Mouse (Mus musculus) liver, embryonic 11.5 days (tissue): Measurements from ENCODE around the gene Auts2. TPM values are rescaled to one million over a fixed set of nuclear protein-coding genes. Genes with fewer than 3 reads are reported as not detected.

Experiments used
- ATAC-seq: fragments of 200-750 bp; cut with Nextera tagmentation; replicated peaks from 2 replicates; pipeline ENCODE4 v1.8.0; 2017; ENCODE audit warnings: moderate number of reproducible peaks, mild to moderate bottlenecking, moderate TSS enrichment, moderate library complexity; ENCODE audit not compliant: low FRiP score
- DNase-seq: peaks from one replicate; pipeline ENCODE4 v3.0.0-alpha.2; 2017; ENCODE audit warnings: low spot score
- H3K27ac ChIP-seq: fragments of 300-500 bp; sonication (generic); 2 replicates; pipeline ENCODE4 v1.5.1; 2014; ENCODE audit warnings: mild to moderate bottlenecking, low read depth, low read length, control low read depth
- H3K27me3 ChIP-seq: fragments of 300-500 bp; sonication (generic); replicated peaks from 2 replicates; pipeline ENCODE4 v1.6.1; 2014; ENCODE audit warnings: low read length, mixed read lengths; ENCODE audit not compliant: control insufficient read depth, insufficient read depth
- H3K36me3 ChIP-seq: fragments of 300-500 bp; sonication (generic); 2 replicates; pipeline ENCODE4 v1.6.1; 2014; ENCODE audit warnings: mild to moderate bottlenecking, low read length, moderate library complexity, mixed read lengths; ENCODE audit not compliant: control insufficient read depth, insufficient read depth
- H3K4me1 ChIP-seq: fragments of 300-500 bp; sonication (generic); replicated peaks from 2 replicates; pipeline ENCODE4 v1.6.1; 2014; ENCODE audit warnings: low read length, mixed read lengths; ENCODE audit not compliant: control insufficient read depth, insufficient read depth
- H3K4me2 ChIP-seq: fragments of 300-500 bp; sonication (generic); 2 replicates; pipeline ENCODE4 v1.6.1; 2014; ENCODE audit warnings: mild to moderate bottlenecking, control low read depth, moderate library complexity
- H3K4me3 ChIP-seq: fragments of 300-500 bp; sonication (generic); 2 replicates; pipeline ENCODE4 v1.5.1; 2014; ENCODE audit warnings: low read depth, low read length, control low read depth
- H3K9ac ChIP-seq: fragments of 300-500 bp; sonication (generic); 2 replicates; pipeline ENCODE4 v1.6.1; 2014; ENCODE audit warnings: low read depth, low read length, control low read depth
- H3K9me3 ChIP-seq: fragments of 300-500 bp; sonication (generic); 2 replicates; pipeline ENCODE4 v1.6.1; 2016; ENCODE audit warnings: low read length, inconsistent platforms, mixed read lengths; ENCODE audit not compliant: control insufficient read depth
- WGBS: fragments of 180-500 bp; shearing (Covaris S2); extraction: QIAGEN DNeasy Blood & Tissue Kit; methylation state at CpG from one replicate; pipeline ENCODE4 v1.1.7; 2014; 5-methylcytosine and 5-hydroxymethylcytosine counted together
- polyA plus RNA-seq: library from polyadenylated mRNA; unstranded; fragments of >200 nt; fragmentation: Nextera tagmentation; extraction: Ambion mirVana; gene quantifications from 2 replicates; pipeline ENCODE4 v1.2.1, GENCODE M21; 2014

Gene Auts2
- polyA plus RNA-seq, 1 experiment from 2014 or later = 13.8 TPM

DNA sequence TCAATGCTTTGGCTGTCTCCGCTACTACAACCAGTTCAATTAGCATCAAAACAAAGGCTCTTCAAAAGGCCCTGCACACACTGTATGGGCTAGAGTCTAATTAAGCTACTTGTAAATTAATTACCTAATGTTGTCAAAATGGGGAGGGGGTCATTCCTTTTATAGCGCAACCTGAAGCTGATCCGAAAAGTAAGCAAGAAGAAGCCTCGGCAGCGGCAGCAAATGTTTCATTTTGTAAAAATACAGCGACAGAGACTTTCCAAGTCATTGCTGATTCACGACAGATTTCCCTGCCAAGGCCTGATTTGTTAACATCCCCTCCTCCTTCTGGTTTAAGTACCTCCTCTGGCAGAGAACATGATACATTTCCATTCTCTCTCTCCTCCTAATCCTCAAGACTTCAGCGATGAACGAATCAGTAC lies 33.7 kb downstream of the Auts2 start:
- WGBS = 48% methylated on average over 9 of the region's 9 CpGs
- Histone ChIP-seq H3K4me2 (no peak overlapping the region), H3K27me3 (no peaks in the 10 kb centered on the region), H3K9me3 (no peaks in the 10 kb centered on the region), H3K36me3 (no peaks in the 10 kb centered on the region), H3K27ac (no peak overlapping the region), H3K4me3 (no peak overlapping the region), H3K4me1 (peaks cover 8% of the 10 kb centered on the region), H3K9ac (no peak overlapping the region)
- DNase-seq (no peak), ATAC-seq (no peak)

DNA sequence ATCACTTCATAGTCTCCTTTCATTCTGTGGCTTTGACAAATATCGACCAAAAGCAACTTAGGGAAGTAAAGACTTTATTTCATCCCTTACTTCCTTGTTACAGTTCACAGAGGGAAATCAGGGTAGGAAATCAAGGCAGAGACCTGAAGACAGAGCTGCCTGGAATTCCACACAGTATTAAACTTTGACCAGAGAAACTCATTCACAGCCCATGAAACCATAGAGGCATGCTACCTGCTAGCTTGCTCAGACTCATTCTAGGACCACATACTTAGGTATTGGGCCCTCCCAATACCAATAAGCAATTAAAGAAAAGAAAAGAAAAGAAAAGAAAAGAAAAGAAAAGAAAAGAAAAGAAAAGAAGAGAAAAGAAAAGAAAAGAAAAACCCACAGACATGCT lies 38.3 kb downstream of the Auts2 start:
- H3K4me2 ChIP-seq = no peak overlapping the region
- ATAC-seq (no peak), DNase-seq (no peak)
- H3K27me3 ChIP-seq = no peaks in the 10 kb centered on the region
- no peaks in the 10 kb centered on the region for H3K36me3 ChIP-seq
- H3K4me3 ChIP-seq = no peak overlapping the region
- H3K9ac ChIP-seq = no peak overlapping the region
- H3K27ac ChIP-seq = no peak overlapping the region
- H3K9me3 ChIP-seq = no peaks in the 10 kb centered on the region
- WGBS = 72% methylated on average over 1 of the region's 1 CpGs
- H3K4me1 ChIP-seq = peaks cover 7% of the 10 kb centered on the region

DNA sequence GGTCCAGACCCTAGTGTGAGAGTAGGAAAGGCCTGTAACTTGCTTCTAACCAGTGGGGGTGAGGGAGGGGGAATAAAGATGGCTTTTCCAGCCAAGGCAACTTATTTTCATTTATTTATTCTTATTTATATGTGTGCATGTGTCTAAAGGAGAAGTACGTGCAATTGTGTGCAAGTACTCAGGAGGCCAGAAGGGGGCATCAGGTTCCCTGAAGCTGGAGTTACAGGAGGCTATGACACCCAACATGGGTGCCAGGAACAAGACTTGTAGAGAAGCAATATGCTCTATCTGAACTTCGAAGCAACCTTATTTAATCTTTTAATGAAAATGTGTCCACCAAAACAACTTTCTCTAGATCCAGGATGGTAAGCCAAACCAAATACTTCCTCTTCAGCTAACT lies 39.7 kb downstream of the Auts2 start:
- Histone ChIP-seq H3K9me3 (no peaks in the 10 kb centered on the region), H3K4me2 (no peak overlapping the region), H3K9ac (no peak overlapping the region), H3K4me3 (no peak overlapping the region), H3K36me3 (no peaks in the 10 kb centered on the region), H3K27me3 (no peaks in the 10 kb centered on the region), H3K27ac (no peak overlapping the region), H3K4me1 (peaks cover 7% of the 10 kb centered on the region)
- DNase-seq (no peak), ATAC-seq (no peak)
- 94% methylated on average over 2 of the region's 2 CpGs for WGBS

DNA sequence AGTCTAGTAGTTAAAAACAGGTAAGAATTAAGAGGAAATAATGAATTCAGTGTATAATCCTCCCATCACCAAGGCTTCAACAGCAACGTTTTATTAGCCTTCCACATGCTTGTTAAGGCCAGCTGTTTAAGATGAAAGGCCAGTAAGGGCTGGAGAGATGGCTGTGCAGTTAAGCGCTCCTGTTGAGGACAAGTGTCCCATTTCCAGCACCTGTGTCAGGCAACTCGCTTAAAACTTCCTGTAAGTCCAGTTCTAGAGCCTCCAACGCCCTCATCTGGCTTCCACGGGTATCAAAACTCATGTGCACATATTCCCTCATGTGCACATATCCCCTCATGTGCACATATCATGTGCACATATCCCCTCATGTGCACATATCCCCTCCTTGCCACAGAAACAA lies 41.1 kb downstream of the Auts2 start:
- ATAC-seq = no peak
- WGBS = 40% methylated on average over 5 of the region's 5 CpGs

DNA sequence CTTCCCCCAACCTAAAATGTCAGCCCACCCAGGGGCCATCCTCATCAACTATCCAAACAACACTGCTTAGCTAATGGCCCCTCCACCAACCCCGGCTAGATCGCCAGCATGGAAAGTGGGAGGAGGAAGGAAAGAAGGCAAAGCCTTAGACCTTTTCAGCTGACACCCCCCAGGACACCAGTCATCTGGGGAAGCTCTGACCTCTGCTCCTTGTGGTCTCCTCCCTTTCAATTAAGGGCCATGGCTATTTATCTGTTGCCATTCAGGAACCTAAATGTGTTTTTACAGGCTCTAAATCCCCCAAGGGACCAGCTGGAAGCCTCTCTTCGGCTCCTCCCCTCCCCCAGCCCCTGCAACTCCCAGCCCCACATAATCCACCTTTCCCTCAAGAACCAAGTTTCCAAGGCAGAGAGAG lies 42.3 kb downstream of the Auts2 start:
- DNase-seq = no peak
- no peak overlapping the region for H3K4me2 ChIP-seq

More for the DNA sequence above, 41.1 kb downstream of the Auts2 start:
- H3K4me3 ChIP-seq = no peak overlapping the region
- H3K9ac ChIP-seq = no peak overlapping the region
- H3K9me3 ChIP-seq = no peaks in the 10 kb centered on the region
- H3K4me2 ChIP-seq = no peak overlapping the region
- no peak overlapping the region for H3K27ac ChIP-seq
- no peak for DNase-seq
- no peaks in the 10 kb centered on the region for H3K36me3 ChIP-seq
- no peaks in the 10 kb centered on the region for H3K27me3 ChIP-seq
- peaks cover 7% of the 10 kb centered on the region for H3K4me1 ChIP-seq

DNA sequence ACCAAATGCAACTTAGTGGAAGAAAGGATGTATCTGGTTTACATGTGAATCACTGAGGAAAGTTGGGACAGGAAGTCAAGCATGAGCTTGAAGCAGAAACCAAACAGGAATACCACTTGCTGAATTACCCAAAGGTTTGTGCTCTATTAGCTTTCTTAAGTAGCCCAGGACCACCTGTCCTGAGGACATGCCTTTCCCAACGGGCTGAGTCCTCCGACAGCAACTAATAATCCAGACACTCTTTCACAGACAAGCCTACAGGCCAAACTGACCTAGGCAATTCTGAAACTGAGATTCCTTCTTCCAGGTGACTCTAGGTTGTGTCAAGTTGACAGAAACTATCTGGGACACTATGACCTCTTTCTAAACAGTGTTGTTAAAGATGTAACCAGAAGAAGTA lies 44.2 kb downstream of the Auts2 start:
- 75% methylated on average over 2 of the region's 2 CpGs for WGBS
- ATAC-seq (no peak), DNase-seq (no peak)

More for the DNA sequence above, 42.3 kb downstream of the Auts2 start:
- no peak overlapping the region for H3K4me3 ChIP-seq
- no peaks in the 10 kb centered on the region for H3K36me3 ChIP-seq
- 13% methylated on average over 3 of the region's 3 CpGs for WGBS
- H3K9me3 ChIP-seq = no peaks in the 10 kb centered on the region
- no peak overlapping the region for H3K9ac ChIP-seq
- ATAC-seq = no peak
- H3K4me1 ChIP-seq = peaks cover 7% of the 10 kb centered on the region
- H3K27ac ChIP-seq = no peak overlapping the region
- H3K27me3 ChIP-seq = no peaks in the 10 kb centered on the region

DNA sequence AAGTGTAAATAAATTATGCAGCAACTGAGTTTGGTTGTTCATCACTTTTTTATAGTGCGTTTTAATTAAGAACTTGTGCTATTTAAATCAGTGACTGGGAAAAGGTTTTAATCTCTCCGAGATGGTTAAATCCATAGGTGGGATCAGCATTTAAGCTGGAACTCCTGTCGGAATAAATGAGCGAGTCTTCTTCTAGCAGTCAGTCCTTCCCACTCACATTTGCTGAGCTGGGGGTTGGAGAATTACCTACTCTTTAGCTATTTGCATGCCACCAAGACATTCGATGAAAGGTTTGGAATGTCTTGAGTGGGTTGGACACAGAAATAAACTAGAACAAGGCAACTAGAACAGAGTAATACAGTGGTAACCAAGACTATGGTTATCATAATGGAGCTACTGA lies 45.1 kb downstream of the Auts2 start:
- WGBS = 91% methylated on average over 5 of the region's 5 CpGs
- peaks cover 7% of the 10 kb centered on the region for H3K4me1 ChIP-seq
- H3K27ac ChIP-seq = no peak overlapping the region
- H3K4me2 ChIP-seq = no peak overlapping the region
- no peak for ATAC-seq
- no peaks in the 10 kb centered on the region for H3K36me3 ChIP-seq
- DNase-seq = no peak
- no peak overlapping the region for H3K9ac ChIP-seq
- H3K4me3 ChIP-seq = no peak overlapping the region
- no peaks in the 10 kb centered on the region for H3K9me3 ChIP-seq
- H3K27me3 ChIP-seq = no peaks in the 10 kb centered on the region

More for the DNA sequence above, 44.2 kb downstream of the Auts2 start:
- Histone ChIP-seq H3K4me2 (no peak overlapping the region), H3K27me3 (no peaks in the 10 kb centered on the region), H3K4me1 (peaks cover 7% of the 10 kb centered on the region), H3K9ac (no peak overlapping the region), H3K9me3 (no peaks in the 10 kb centered on the region), H3K4me3 (no peak overlapping the region), H3K36me3 (no peaks in the 10 kb centered on the region), H3K27ac (no peak overlapping the region)

DNA sequence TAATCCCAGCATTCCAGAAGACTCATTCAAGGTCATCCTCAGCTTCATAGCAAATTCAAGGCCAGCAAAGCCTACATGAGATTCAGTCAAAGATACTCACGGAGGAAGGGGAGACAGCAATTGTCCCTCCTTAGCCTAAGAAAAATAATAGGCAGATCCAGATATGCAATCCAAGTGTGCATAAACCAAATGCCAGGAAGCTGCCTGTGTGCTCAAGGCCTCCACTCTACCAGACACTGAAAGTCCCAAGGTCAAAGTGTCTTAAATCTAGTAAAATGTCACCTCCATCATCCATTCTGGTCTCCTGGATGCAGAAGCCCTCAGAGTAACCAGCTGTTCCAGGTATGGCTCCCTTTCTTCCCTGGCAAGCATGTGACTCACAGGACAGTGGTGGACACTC lies 50.4 kb downstream of the Auts2 start:
- Histone ChIP-seq H3K4me3 (no peak overlapping the region), H3K9me3 (no peaks in the 10 kb centered on the region), H3K27me3 (no peaks in the 10 kb centered on the region), H3K4me2 (no peak overlapping the region), H3K27ac (no peak overlapping the region), H3K4me1 (no peaks in the 10 kb centered on the region), H3K9ac (no peak overlapping the region), H3K36me3 (no peaks in the 10 kb centered on the region)
- ATAC-seq (no peak), DNase-seq (no peak)
- WGBS = 81% methylated on average over 1 of the region's 1 CpGs

DNA sequence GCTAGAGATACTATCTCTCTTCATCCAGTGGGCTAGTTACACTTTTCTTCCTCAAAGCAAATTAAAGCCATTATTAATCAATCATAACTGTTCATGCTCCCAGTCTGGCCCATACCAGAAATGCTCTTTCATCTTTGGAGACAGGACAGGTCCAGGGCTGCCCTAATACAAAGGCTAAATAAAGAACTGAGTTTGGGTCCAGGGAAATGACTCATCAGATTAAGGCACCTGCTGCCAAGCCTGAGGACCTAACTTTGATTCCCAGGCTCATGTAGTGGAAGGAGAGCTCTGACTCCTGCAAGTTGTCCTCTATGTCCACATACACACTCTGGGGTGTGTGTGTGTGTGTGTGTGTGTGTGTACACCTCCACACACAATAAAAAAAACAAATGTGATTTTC lies 51.1 kb downstream of the Auts2 start:
- no peak for DNase-seq

More for the DNA sequence above, 51.1 kb downstream of the Auts2 start:
- H3K27me3 ChIP-seq = no peaks in the 10 kb centered on the region
- no peak overlapping the region for H3K9ac ChIP-seq
- no peaks in the 10 kb centered on the region for H3K36me3 ChIP-seq
- ATAC-seq = no peak
- no peak overlapping the region for H3K27ac ChIP-seq
- no peaks in the 10 kb centered on the region for H3K9me3 ChIP-seq
- no peaks in the 10 kb centered on the region for H3K4me1 ChIP-seq
- no peak overlapping the region for H3K4me3 ChIP-seq
- H3K4me2 ChIP-seq = no peak overlapping the region
